Mouse (Mus musculus): ENCODE measurements at regions not wholly inside any gene's neighbourhood (a gene's known extent, or its start where the extent isn't known, plus 50 kb on each side); places are given as distances from the start of the nearest gene placed in this dataset.
A peak's percentile ranks its signal among the peaks of the same experiment; 100 is the strongest.

DNA sequence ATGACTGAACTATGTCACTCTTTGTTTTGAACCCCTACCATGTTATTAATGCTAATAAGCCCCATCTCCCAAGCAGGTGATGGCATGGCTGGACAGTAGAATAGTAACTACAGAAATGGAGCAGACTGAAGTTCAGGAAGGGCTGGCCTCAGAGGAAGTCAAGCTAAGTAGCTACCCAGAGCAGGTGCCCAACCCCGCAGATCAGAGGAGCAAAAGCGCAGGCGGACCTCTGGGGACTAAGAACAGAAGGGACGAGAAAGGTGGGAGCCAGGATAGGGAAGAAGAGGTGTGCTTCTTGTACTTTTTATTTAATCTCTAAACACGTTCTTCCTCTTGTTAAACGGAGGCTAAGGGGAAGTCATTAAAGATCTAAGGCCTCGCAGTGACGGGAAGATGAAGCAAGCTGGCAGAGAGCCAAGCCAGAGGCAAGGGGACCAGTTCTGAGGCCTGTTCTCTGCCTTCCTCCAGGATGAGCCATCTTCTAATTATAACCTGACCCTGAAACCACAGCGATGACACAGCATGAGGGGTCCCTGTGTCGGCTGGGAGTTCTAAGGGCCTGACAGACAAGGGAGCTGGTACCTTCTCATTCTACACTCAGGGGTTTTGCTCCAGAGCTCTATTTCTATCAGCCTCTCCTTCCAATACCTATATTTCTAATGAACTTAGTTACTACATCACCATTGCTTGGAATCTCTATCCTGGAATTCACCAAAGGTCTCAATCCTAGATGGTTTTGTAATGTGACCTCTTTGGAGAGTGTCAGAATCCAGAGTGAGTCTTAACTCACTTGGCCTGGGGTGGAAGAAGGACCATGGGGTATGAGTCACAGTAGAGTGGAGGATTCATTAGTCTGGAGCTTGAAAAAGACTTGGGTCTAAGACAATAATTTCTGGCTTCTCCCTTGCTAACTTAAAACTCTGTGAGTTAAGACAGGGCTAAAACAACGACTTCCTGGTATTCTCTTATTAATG, 151.1 kb upstream of the Cpeb2 start:
- H3K27me3 ChIP-seq (ENCODE audit: low read depth, poor library complexity, severe bottlenecking) = peaks cover 19% of the 10 kb centered on the region
- WGBS = 84% methylated on average over 11 of the region's 11 CpGs
- H3K4me3 ChIP-seq = no peak overlapping the region
- no peaks in the 10 kb centered on the region for H3K36me3 ChIP-seq
- H3K27ac ChIP-seq (replicated peaks) = no peak overlapping the region
- DNase-seq (ENCODE audit: low spot score) = no peak
- H3K9me3 ChIP-seq (replicated peaks) = no peaks in the 10 kb centered on the region
- no peaks in the 10 kb centered on the region for H3K4me1 ChIP-seq

DNA sequence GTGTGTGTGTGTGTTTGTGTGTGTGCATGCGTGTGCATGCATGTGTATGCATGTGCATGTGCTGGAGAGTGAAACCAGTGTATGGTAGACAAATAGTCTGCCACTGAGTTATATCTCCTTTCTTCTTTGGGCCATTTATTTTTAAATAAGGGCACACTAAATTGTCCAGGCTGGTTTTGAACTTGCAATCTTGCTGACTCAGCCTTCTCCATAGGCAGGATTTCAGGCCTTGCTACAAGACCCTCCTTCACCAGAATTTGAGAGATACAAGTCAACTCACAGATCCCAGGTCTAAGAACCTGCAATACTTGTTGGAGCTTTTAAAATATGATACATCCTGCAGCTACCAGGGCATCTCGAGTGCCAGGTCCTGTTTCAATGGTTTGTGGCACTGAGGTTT, 145.9 kb upstream of the Cpeb2 start:
- 85% methylated on average over 2 of the region's 2 CpGs for WGBS
- H3K9me3 ChIP-seq (replicated peaks) = no peaks in the 10 kb centered on the region
- no peak overlapping the region for H3K27ac ChIP-seq (replicated peaks)
- H3K4me1 ChIP-seq = peaks cover 25% of the 10 kb centered on the region
- DNase-seq (ENCODE audit: low spot score) = no peak
- peaks cover 33% of the 10 kb centered on the region for H3K27me3 ChIP-seq (ENCODE audit: low read depth, poor library complexity, severe bottlenecking)
- H3K36me3 ChIP-seq = no peaks in the 10 kb centered on the region
- no peak overlapping the region for H3K4me3 ChIP-seq

DNA sequence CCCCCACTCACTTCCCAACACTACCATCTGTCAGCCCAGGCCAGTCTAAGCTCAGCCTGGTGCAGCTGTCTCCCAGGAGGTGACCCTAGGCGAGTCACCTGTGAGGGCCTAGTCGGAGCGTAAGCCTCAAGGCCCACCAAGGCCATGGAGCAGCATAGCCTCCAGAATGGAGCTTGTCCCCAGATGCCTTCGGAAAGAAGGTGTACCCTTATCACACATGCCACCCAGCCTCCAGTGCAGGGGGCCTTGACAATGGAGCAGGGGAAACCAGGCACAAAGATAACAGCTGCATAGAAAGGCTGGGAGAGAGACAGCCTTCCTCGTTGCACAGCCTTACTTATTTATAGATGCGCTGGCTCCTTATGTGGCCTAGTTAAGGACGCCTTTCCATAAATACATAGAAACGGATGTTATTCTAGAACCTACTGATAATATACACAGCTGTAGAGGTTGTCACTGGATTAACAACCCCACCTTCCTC, 145.0 kb upstream of the Cpeb2 start:
- no peaks in the 10 kb centered on the region for H3K36me3 ChIP-seq
- 64% methylated on average over 8 of the region's 8 CpGs for WGBS
- peak; percentile 25 for DNase-seq (ENCODE audit: low spot score)
- no peaks in the 10 kb centered on the region for H3K9me3 ChIP-seq (replicated peaks)
- peaks cover 25% of the 10 kb centered on the region for H3K4me1 ChIP-seq
- no peak overlapping the region for H3K4me3 ChIP-seq
- peaks cover 33% of the 10 kb centered on the region for H3K27me3 ChIP-seq (ENCODE audit: low read depth, poor library complexity, severe bottlenecking)
- H3K27ac ChIP-seq (replicated peaks) = peak overlapping the region; percentile 61

DNA sequence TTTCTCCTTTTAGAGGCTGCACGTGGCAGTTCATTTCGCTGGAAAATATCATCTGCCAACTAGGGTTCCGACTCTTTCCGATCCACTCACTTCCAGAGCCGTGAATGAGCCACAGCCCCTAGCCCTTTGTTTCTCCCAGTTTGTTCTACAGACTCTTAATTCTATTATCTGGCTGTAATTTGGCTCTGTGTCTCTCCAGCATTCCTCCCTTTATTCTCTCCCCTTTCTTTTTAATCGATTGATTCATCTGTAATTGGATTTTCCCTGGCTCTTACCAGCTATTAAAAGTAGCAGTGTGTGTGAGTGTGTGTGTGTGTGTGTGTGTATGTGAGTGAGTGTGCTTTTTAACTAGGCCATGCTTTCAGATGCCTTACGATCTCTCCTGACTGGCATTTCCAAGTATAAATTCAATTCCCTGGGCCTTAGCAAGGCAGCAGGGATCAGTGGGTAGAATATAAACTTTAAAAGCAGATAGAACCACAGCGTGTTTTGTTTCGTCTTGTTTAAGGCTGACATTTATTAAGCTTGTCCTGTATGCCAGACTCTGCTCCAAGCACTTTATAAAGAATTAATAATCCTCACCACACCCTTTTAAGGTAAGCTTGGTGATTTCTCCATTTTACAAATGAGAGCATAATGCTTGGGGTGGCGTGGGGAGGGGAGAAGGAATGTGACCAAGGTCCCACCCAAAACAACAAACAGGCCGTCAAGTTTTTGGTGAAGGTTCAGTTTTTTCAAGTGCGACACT, 144.1 kb upstream of the Cpeb2 start:
- Histone ChIP-seq H3K27ac (replicated peaks) (peak overlapping the region; percentile 61), H3K27me3 (ENCODE audit: low read depth, poor library complexity, severe bottlenecking) (peaks cover 36% of the 10 kb centered on the region), H3K36me3 (no peaks in the 10 kb centered on the region), H3K4me3 (no peak overlapping the region), H3K4me1 (peaks cover 25% of the 10 kb centered on the region), H3K9me3 (replicated peaks) (no peaks in the 10 kb centered on the region)
- peak; percentile 23 for DNase-seq (ENCODE audit: low spot score)
- 33% methylated on average over 12 of the region's 12 CpGs for WGBS

DNA sequence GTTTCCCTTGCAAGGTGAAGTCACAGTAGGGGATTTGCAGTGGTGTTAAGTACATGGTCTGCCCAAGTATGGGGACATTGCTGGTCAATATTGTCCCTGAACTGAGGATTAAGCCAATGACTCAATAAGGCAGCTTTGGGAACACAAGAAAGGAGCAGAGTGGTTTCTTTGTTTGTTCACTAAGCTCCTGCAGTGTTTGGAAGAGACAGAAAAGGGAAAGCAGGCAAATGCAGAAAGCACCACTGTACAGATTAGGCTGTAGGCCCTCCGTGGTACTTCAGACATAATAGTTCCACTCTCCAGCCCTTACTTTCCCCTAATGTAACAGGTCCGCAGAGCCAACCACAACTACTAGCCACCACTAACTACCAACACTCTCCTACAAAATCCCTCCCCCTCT, 143.5 kb upstream of the Cpeb2 start:
- Histone ChIP-seq H3K4me3 (no peak overlapping the region), H3K27ac (replicated peaks) (peak overlapping the region; percentile 61), H3K9me3 (replicated peaks) (no peaks in the 10 kb centered on the region), H3K4me1 (peaks cover 31% of the 10 kb centered on the region), H3K27me3 (ENCODE audit: low read depth, poor library complexity, severe bottlenecking) (peaks cover 36% of the 10 kb centered on the region), H3K36me3 (no peaks in the 10 kb centered on the region)
- WGBS = 39% methylated on average over 2 of the region's 2 CpGs
- DNase-seq (ENCODE audit: low spot score) = peak; percentile 16

DNA sequence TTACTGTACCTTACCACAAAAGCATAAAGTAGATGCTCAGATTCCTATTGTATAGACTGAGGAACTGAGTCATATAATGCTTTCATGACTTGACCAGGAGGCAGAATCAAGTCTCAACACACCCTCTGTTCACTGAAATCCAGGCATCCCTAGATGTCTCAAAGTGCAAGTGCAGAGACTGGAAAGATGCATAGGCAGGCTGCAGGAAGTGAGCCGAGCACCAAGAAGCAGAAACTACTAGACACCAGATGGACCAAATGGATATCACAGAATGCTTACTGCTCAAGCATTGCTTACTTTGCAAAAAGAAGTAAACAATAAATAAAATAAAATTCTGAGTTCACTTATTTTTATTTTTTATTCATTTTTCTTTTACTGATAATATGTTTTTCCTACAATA, 143.0 kb upstream of the Cpeb2 start:
- DNase-seq (ENCODE audit: low spot score) = no peak
- WGBS = 66% methylated on average over 1 of the region's 1 CpGs
- Histone ChIP-seq H3K27me3 (ENCODE audit: low read depth, poor library complexity, severe bottlenecking) (peaks cover 36% of the 10 kb centered on the region), H3K9me3 (replicated peaks) (no peaks in the 10 kb centered on the region), H3K27ac (replicated peaks) (peak overlapping the region; percentile 61), H3K4me3 (no peak overlapping the region), H3K36me3 (no peaks in the 10 kb centered on the region), H3K4me1 (peaks cover 36% of the 10 kb centered on the region)

DNA sequence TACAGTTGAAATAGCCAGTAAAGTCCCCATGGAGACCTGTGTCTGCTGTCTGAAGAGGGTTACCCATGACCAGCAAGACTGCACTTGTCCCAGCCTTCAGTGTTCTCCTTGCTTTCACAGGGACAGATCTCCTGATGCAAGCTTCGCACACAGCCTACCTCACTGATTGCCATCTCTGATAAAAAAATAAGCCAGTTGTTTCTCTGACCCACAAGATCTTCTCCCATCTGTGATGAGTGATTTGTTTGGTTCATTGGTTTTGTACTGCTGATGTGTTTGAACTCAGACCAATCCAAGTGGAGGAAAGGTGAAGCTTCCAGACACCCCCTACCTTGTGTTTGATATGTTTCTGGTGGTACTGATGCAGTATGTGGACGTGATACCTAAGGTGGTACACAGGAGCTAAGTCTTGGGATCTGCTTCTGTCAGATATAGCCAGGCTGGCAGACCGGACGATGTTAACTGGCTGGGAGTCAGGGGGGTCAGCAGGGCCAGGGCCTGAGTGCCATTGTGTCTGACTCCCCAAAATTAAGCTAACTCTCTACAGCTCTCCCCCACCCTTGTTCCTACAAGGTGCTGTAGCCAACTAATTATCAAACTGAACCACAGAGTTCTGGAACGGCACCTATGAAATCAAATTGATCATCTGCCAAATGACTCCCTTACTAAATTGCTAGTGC, 139.2 kb upstream of the Cpeb2 start:
- Histone ChIP-seq H3K27me3 (ENCODE audit: low read depth, poor library complexity, severe bottlenecking) (peaks cover 13% of the 10 kb centered on the region; the same call in 1 of the 2 replicates), H3K27ac (replicated peaks) (no peak overlapping the region), H3K9me3 (replicated peaks) (no peaks in the 10 kb centered on the region), H3K4me1 (peaks cover 23% of the 10 kb centered on the region), H3K36me3 (no peaks in the 10 kb centered on the region), H3K4me3 (no peak overlapping the region)
- DNase-seq (ENCODE audit: low spot score) = no peak
- 76% methylated on average over 5 of the region's 5 CpGs for WGBS

DNA sequence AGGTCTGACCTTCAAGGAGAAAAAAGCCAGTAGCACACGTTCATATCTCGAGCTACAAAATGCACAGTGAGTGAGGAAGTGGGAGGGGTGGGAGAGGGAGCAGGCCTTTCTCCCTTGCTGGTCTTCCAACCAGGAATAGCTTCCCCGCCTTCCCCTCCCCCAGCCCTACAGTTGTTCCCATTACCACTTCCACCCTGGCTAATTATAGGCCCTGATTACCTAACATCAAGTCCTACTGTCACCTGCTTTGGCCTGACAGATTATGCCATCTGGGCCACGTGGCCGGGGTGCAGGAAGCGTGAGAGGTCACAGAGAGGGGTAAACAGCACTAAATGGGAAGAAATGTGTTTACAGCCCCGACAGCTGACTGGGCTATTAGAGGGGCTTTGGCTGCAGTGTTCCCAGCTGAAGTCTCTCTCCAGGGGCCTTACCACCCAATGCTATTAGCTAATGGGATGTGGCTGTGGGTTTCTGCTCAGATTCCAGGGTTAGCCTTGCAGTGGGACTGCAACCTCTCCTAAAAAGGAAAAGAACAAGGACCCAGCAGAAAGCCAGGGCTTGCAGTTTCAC, 138.6 kb upstream of the Cpeb2 start:
- peaks cover 13% of the 10 kb centered on the region; the same call in 1 of the 2 replicates for H3K27me3 ChIP-seq (ENCODE audit: low read depth, poor library complexity, severe bottlenecking)
- 0 out of 2 replicates have a peak overlapping the region, but pooled peaks have one; percentile 13 for H3K27ac ChIP-seq (replicated peaks)
- peaks cover 17% of the 10 kb centered on the region for H3K4me1 ChIP-seq
- peak; percentile 20 for DNase-seq (ENCODE audit: low spot score)
- H3K36me3 ChIP-seq = no peaks in the 10 kb centered on the region
- WGBS = 24% methylated on average over 7 of the region's 7 CpGs
- no peaks in the 10 kb centered on the region for H3K9me3 ChIP-seq (replicated peaks)
- no peak overlapping the region for H3K4me3 ChIP-seq

DNA sequence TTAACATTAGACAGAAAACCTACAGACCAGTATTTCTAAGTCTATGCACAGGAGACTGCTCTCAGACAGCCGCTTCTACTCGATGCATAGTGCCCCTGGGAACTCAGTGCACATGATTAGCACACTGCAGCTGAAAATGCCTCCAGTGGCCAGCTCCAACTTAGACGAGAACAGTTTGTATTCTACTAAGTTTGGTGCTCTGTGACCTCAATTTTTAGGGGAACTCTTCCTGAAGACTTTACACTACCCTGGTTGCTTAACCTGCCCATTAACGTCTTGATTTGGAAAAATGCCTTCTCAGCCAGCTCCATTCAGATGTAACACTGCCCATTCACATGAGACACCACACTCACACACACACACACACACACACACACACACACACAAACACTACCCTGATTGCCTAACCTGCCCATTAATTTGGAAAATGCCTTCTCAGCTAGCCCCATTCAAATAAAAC, 130.9 kb upstream of the Cpeb2 start:
- Histone ChIP-seq H3K4me3 (no peak overlapping the region), H3K4me1 (peaks cover 5% of the 10 kb centered on the region), H3K36me3 (no peaks in the 10 kb centered on the region), H3K27ac (replicated peaks) (no peak overlapping the region), H3K9me3 (replicated peaks) (no peaks in the 10 kb centered on the region), H3K27me3 (ENCODE audit: low read depth, poor library complexity, severe bottlenecking) (no peaks in the 10 kb centered on the region)
- 42% methylated on average over 4 of the region's 4 CpGs for WGBS
- DNase-seq (ENCODE audit: low spot score) = no peak

DNA sequence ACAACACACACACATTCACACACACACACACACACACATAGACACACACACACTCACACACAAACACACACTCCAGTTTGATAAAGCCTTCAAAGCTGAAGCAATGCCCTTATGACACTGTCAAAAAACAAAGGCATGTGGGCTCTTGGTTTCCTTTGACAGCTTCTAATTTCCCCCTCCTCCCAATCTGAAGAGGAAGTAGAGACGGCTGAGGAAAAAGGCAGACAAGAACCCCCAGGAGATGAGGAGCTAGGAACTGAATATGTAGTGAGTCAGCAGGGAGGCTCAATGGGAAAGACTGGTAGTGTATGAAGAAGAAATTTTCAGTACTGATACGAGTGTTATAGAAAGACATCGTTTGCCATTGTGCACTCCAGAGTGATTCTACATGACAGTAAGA, 130.4 kb upstream of the Cpeb2 start:
- H3K4me1 ChIP-seq = peaks cover 5% of the 10 kb centered on the region
- no peak overlapping the region for H3K27ac ChIP-seq (replicated peaks)
- DNase-seq (ENCODE audit: low spot score) = no peak
- H3K9me3 ChIP-seq (replicated peaks) = no peaks in the 10 kb centered on the region
- no peak overlapping the region for H3K4me3 ChIP-seq
- 74% methylated on average over 3 of the region's 3 CpGs for WGBS
- no peaks in the 10 kb centered on the region for H3K36me3 ChIP-seq
- no peaks in the 10 kb centered on the region for H3K27me3 ChIP-seq (ENCODE audit: low read depth, poor library complexity, severe bottlenecking)

DNA sequence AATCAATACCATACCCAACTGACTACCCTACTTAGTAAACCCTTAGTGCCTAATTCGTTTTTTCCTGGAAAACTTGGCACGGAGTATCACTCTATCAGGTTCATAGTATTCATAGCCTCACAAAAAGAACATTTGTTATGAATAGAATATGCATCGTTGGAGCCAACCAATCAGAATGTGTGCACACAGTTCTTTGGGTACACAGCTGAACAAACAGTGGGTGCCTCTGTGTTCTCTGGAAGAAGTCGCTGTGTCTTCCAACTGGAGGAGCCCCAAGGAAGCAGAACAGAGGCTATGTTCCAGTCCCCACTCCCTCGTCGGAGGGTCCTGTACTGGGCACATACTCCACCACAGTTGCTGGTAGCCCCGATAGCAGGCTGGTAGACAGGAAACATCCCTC, 129.2 kb upstream of the Cpeb2 start:
- Histone ChIP-seq H3K4me1 (peaks cover 5% of the 10 kb centered on the region), H3K36me3 (no peaks in the 10 kb centered on the region), H3K9me3 (replicated peaks) (no peaks in the 10 kb centered on the region), H3K4me3 (no peak overlapping the region), H3K27ac (replicated peaks) (no peak overlapping the region), H3K27me3 (ENCODE audit: low read depth, poor library complexity, severe bottlenecking) (no peaks in the 10 kb centered on the region)
- no peak for DNase-seq (ENCODE audit: low spot score)
- WGBS = 90% methylated on average over 7 of the region's 7 CpGs

DNA sequence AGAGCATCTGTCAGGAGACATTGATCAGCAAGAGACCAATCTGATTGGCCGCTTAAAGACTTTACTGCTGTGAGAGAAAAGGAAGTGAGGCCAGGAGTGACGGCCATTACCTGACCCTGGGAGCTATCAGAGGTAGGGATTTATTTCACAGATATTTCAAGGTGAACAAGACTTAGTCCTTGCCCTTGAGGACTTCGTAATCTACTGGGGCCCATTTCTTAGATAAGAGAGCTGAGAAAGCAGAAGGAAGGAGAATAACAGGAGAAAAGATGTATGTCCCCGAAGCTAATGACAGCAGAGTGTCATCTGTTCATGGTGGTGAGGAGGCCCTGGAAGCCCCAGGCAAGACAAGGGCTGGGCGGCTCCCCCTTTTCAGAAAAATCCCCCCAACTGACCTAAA, 127.4 kb upstream of the Cpeb2 start:
- WGBS = 83% methylated on average over 5 of the region's 5 CpGs
- Histone ChIP-seq H3K36me3 (no peaks in the 10 kb centered on the region), H3K4me1 (peaks cover 5% of the 10 kb centered on the region), H3K4me3 (no peak overlapping the region), H3K27ac (replicated peaks) (no peak overlapping the region), H3K9me3 (replicated peaks) (no peaks in the 10 kb centered on the region), H3K27me3 (ENCODE audit: low read depth, poor library complexity, severe bottlenecking) (no peaks in the 10 kb centered on the region)
- DNase-seq (ENCODE audit: low spot score) = no peak
